Mouse (Mus musculus): ENCODE measurements around the gene Olfr1138.
A peak's percentile ranks its signal among the peaks of the same experiment; 100 is the strongest.

The Olfr1138 gene

GRCm38 (mm10) chr2:87739878-87740277 lies at the start of gene Olfr1138:
Gene Olfr1138 (minus strand): TSS chr2:87739978.
- no peak for DNase-seq (ENCODE audit: low spot score in 2 of 2)

- DNase-seq (ENCODE audit: low spot score in 2 of 2): no peak
Observed at GRCm38 (mm10) chr2:87779183-87779582, 39.4 kb upstream of the Olfr1138 start, which contains the start of gene Olfr152. Gene Olfr152 (plus strand): TSS chr2:87779483.

DNA sequence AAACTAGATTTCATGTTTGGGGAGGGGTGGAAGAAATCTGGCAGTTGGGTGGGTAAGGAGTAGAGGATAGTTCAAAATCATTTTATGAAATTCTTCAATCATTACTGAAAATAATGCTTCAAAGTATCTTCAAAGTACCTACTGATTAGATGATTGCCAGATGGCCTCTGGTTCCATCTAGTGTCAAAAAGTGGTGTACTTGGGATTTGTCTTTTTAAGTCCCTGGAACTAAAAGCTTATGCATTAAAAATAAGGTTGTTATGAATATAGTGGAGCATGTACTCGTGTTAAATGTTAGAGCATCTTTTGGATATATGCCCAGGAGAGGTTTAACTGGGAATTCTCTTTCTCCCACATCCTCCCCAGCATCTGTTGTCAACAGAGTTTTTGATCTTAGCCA lies 36.4 kb upstream of the Olfr1138 start:
- peak in 1 of 2 experiments; percentile 2 for DNase-seq (ENCODE audit: low spot score in 2 of 2)

DNA sequence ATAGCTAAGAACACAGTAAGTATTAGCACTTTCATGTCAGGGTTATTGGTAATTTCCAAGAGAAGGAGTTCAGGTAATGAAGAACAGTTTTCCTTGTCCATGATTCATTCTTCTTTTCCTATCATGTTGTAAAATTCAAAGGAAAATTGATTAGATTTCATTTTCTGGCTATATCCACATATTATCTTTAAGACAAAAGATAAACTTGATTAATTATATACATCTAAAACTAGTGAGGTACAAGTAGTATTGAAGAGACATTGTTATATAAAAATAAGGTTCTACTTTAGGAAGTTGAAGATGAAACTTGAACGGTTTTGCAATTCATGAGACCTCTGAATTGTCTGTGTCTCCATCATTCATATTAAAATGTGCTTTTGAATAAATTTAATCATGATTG lies 14.1 kb upstream of the Olfr1138 start, which contains the start of gene Olfr1141:
Gene Olfr1141 (minus strand): TSS at position 101 of the 400 bp plus-strand sequence.
- no peak for DNase-seq (ENCODE audit: low spot score in 2 of 2)

DNA sequence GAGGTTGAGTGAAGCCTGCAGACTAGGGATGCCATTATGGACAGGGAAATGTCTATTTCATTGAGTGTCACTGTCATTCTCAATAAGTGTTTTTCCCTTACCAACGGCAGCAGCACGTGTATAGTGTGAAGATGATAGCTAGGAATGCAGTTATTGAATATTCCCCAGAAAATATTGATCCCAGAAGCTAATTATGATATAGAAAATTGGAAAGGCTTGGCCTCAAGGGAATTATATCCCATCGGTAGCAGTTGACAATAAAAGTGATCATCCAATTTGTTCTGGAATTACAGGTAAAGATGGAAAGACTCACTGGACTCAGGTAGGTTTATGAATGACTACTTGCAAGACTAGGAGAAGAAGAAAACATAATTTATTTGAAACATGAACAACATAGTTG lies 3.7 kb upstream of the Olfr1138 start, which contains the start of gene Olfr1140:
Gene Olfr1140 (plus strand): TSS at position 301 of the 400 bp plus-strand sequence.
- no peak for DNase-seq (ENCODE audit: low spot score in 2 of 2)

DNA sequence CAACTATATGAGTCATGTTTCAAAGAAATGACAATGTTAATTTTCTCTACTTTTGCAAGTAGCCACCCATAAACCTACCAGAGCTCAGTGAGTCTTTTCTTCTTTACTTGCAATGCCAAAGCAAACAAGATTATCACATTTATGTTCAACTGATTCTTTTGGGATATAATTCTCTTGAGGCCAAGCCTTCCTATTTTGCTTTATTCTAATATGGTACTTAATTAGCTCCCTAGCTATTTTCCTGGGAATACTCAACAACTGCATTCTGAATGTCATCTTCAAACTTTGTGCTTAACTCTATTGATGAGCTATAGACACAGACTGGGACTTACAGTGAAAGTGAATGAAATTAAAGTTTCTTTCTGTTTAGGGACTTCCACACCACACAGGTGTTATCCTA lies 26.7 kb downstream of the Olfr1138 start, which contains the start of gene Olfr1137:
Gene Olfr1137 (minus strand): TSS at position 101 of the 400 bp plus-strand sequence.
- no peak for DNase-seq (ENCODE audit: low spot score in 2 of 2)

GRCm38 (mm10) chr2:87693847-87694246 lies 45.9 kb downstream of the Olfr1138 start, which contains the start of gene Olfr1136:
Gene Olfr1136 (minus strand): TSS chr2:87693947.
- DNase-seq (ENCODE audit: low spot score in 2 of 2): no peak

Measured in left cerebral cortex, adult 9 months (tissue).